Mouse (Mus musculus): Measurements from ENCODE around the gene Fam102a. TPM values are rescaled to one million over a fixed set of nuclear protein-coding genes. Genes with fewer than 3 reads are reported as not detected.

Gene Fam102a
- polyA plus RNA-seq, 1 experiment from 2014 or later = 12.7 TPM

GRCm38 (mm10) chr2:32506673-32507668, 28.2 kb upstream of the Fam102a start:
- no peaks in the 10 kb centered on the region for H3K9me3 ChIP-seq (ENCODE audit: control insufficient read depth, low read length)
- H3K9ac ChIP-seq (ENCODE audit: low read length) = no peak overlapping the region
- H3K27ac ChIP-seq (ENCODE audit: low read length) = peak overlapping the region; percentile 25; the same call in 1 of the 2 replicates
- WGBS = 41% methylated on average over 22 of the region's 22 CpGs
- H3K4me2 ChIP-seq (ENCODE audit: low read depth, low read length) = no peak overlapping the region
- peaks cover 23% of the 10 kb centered on the region for H3K4me1 ChIP-seq (replicated peaks; ENCODE audit: control insufficient read depth, insufficient read depth, low read length)
- no peaks in the 10 kb centered on the region for H3K36me3 ChIP-seq (ENCODE audit: control insufficient read depth, insufficient read depth, low read length)
- ATAC-seq (ENCODE audit: low read depth) = 0 out of 2 replicates have a peak, but pooled peaks have one; percentile 21
- H3K27me3 ChIP-seq (ENCODE audit: control insufficient read depth, insufficient read depth, low read depth, low read length) = no peaks in the 10 kb centered on the region
- H3K4me3 ChIP-seq (ENCODE audit: low read length) = no peak overlapping the region

GRCm38 (mm10) chr2:32507906-32508305, 27.2 kb upstream of the Fam102a start:
- Histone ChIP-seq H3K4me3 (ENCODE audit: low read length) (no peak overlapping the region), H3K9ac (ENCODE audit: low read length) (no peak overlapping the region), H3K36me3 (ENCODE audit: control insufficient read depth, insufficient read depth, low read length) (no peaks in the 10 kb centered on the region), H3K27ac (ENCODE audit: low read length) (peak overlapping the region; percentile 47), H3K4me1 (replicated peaks; ENCODE audit: control insufficient read depth, insufficient read depth, low read length) (peaks cover 22% of the 10 kb centered on the region), H3K4me2 (ENCODE audit: low read depth, low read length) (no peak overlapping the region), H3K27me3 (ENCODE audit: control insufficient read depth, insufficient read depth, low read depth, low read length) (no peaks in the 10 kb centered on the region), H3K9me3 (ENCODE audit: control insufficient read depth, low read length) (no peaks in the 10 kb centered on the region)
- no peak; the same call in none of the 2 replicates for ATAC-seq (ENCODE audit: low read depth)
- 39% methylated on average over 9 of the region's 9 CpGs for WGBS

GRCm38 (mm10) chr2:32509287-32509686, 25.8 kb upstream of the Fam102a start:
- peaks cover 23% of the 10 kb centered on the region for H3K4me1 ChIP-seq (replicated peaks; ENCODE audit: control insufficient read depth, insufficient read depth, low read length)
- no peaks in the 10 kb centered on the region for H3K9me3 ChIP-seq (ENCODE audit: control insufficient read depth, low read length)
- H3K4me3 ChIP-seq (ENCODE audit: low read length) = no peak overlapping the region
- 19% methylated on average over 4 of the region's 4 CpGs for WGBS
- no peaks in the 10 kb centered on the region for H3K27me3 ChIP-seq (ENCODE audit: control insufficient read depth, insufficient read depth, low read depth, low read length)
- peak overlapping the region; percentile 36; the same call in 1 of the 2 replicates for H3K9ac ChIP-seq (ENCODE audit: low read length)
- H3K36me3 ChIP-seq (ENCODE audit: control insufficient read depth, insufficient read depth, low read length) = no peaks in the 10 kb centered on the region
- peak; percentile 68 for ATAC-seq (ENCODE audit: low read depth)
- peak overlapping the region; percentile 86 for H3K27ac ChIP-seq (ENCODE audit: low read length)
- 0 out of 2 replicates have a peak overlapping the region, but pooled peaks have one; percentile 17 for H3K4me2 ChIP-seq (ENCODE audit: low read depth, low read length)

- H3K36me3 ChIP-seq (ENCODE audit: control insufficient read depth, insufficient read depth, low read length) = no peaks in the 10 kb centered on the region
- no peaks in the 10 kb centered on the region for H3K27me3 ChIP-seq (ENCODE audit: control insufficient read depth, insufficient read depth, low read depth, low read length)
- H3K9me3 ChIP-seq (ENCODE audit: control insufficient read depth, low read length) = no peaks in the 10 kb centered on the region
- peak; percentile 59; the same call in 1 of the 2 replicates for ATAC-seq (ENCODE audit: low read depth)
- peak overlapping the region; percentile 36; the same call in 1 of the 2 replicates for H3K9ac ChIP-seq (ENCODE audit: low read length)
- 0 out of 2 replicates have a peak overlapping the region, but pooled peaks have one; percentile 17 for H3K4me2 ChIP-seq (ENCODE audit: low read depth, low read length)
- peaks cover 27% of the 10 kb centered on the region for H3K4me1 ChIP-seq (replicated peaks; ENCODE audit: control insufficient read depth, insufficient read depth, low read length)
- 29% methylated on average over 8 of the region's 8 CpGs for WGBS
- no peak overlapping the region for H3K4me3 ChIP-seq (ENCODE audit: low read length)
- peak overlapping the region; percentile 86 for H3K27ac ChIP-seq (ENCODE audit: low read length)
Observed at GRCm38 (mm10) chr2:32509896-32510295, 25.2 kb upstream of the Fam102a start.

GRCm38 (mm10) chr2:32512592-32512991, 22.5 kb upstream of the Fam102a start:
- Histone ChIP-seq H3K9ac (ENCODE audit: low read length) (no peak overlapping the region), H3K27me3 (ENCODE audit: control insufficient read depth, insufficient read depth, low read depth, low read length) (no peaks in the 10 kb centered on the region), H3K4me3 (ENCODE audit: low read length) (no peak overlapping the region), H3K4me1 (replicated peaks; ENCODE audit: control insufficient read depth, insufficient read depth, low read length) (peaks cover 19% of the 10 kb centered on the region), H3K27ac (ENCODE audit: low read length) (no peak overlapping the region), H3K9me3 (ENCODE audit: control insufficient read depth, low read length) (no peaks in the 10 kb centered on the region), H3K4me2 (ENCODE audit: low read depth, low read length) (no peak overlapping the region), H3K36me3 (ENCODE audit: control insufficient read depth, insufficient read depth, low read length) (no peaks in the 10 kb centered on the region)
- 71% methylated on average over 7 of the region's 7 CpGs for WGBS
- ATAC-seq (ENCODE audit: low read depth) = no peak

GRCm38 (mm10) chr2:32514335-32514734, 20.8 kb upstream of the Fam102a start:
- 31% methylated on average over 6 of the region's 6 CpGs for WGBS
- Histone ChIP-seq H3K27me3 (ENCODE audit: control insufficient read depth, insufficient read depth, low read depth, low read length) (no peaks in the 10 kb centered on the region), H3K36me3 (ENCODE audit: control insufficient read depth, insufficient read depth, low read length) (no peaks in the 10 kb centered on the region), H3K4me3 (ENCODE audit: low read length) (no peak overlapping the region), H3K9ac (ENCODE audit: low read length) (no peak overlapping the region), H3K27ac (ENCODE audit: low read length) (peak overlapping the region; percentile 37), H3K4me2 (ENCODE audit: low read depth, low read length) (no peak overlapping the region), H3K9me3 (ENCODE audit: control insufficient read depth, low read length) (no peaks in the 10 kb centered on the region), H3K4me1 (replicated peaks; ENCODE audit: control insufficient read depth, insufficient read depth, low read length) (peaks cover 12% of the 10 kb centered on the region)
- peak; percentile 75 for ATAC-seq (ENCODE audit: low read depth)

GRCm38 (mm10) chr2:32517233-32517867, 17.8 kb upstream of the Fam102a start:
- Histone ChIP-seq H3K27ac (ENCODE audit: low read length) (no peak overlapping the region), H3K4me2 (ENCODE audit: low read depth, low read length) (no peak overlapping the region), H3K4me3 (ENCODE audit: low read length) (no peak overlapping the region), H3K36me3 (ENCODE audit: control insufficient read depth, insufficient read depth, low read length) (no peaks in the 10 kb centered on the region), H3K9ac (ENCODE audit: low read length) (no peak overlapping the region), H3K4me1 (replicated peaks; ENCODE audit: control insufficient read depth, insufficient read depth, low read length) (peaks cover 4% of the 10 kb centered on the region; the same call in 1 of the 2 replicates), H3K9me3 (ENCODE audit: control insufficient read depth, low read length) (no peaks in the 10 kb centered on the region), H3K27me3 (ENCODE audit: control insufficient read depth, insufficient read depth, low read depth, low read length) (no peaks in the 10 kb centered on the region)
- WGBS = 58% methylated on average over 4 of the region's 4 CpGs
- ATAC-seq (ENCODE audit: low read depth) = no peak

- H3K36me3 ChIP-seq (ENCODE audit: control insufficient read depth, insufficient read depth, low read length) = no peaks in the 10 kb centered on the region
- no peak for ATAC-seq (ENCODE audit: low read depth)
- H3K4me2 ChIP-seq (ENCODE audit: low read depth, low read length) = no peak overlapping the region
- H3K9me3 ChIP-seq (ENCODE audit: control insufficient read depth, low read length) = no peaks in the 10 kb centered on the region
- no peaks in the 10 kb centered on the region for H3K27me3 ChIP-seq (ENCODE audit: control insufficient read depth, insufficient read depth, low read depth, low read length)
- H3K9ac ChIP-seq (ENCODE audit: low read length) = no peak overlapping the region
- WGBS = 58% methylated on average over 7 of the region's 8 CpGs
- no peaks in the 10 kb centered on the region for H3K4me1 ChIP-seq (replicated peaks; ENCODE audit: control insufficient read depth, insufficient read depth, low read length)
- no peak overlapping the region; the same call in 1 of the 2 replicates for H3K27ac ChIP-seq (ENCODE audit: low read length)
- no peak overlapping the region for H3K4me3 ChIP-seq (ENCODE audit: low read length)
Observed at GRCm38 (mm10) chr2:32520034-32520990, 14.8 kb upstream of the Fam102a start.
